ENCODE assay signal across 24 mouse cellular contexts in genomic region chr2:77918006-77918405, GRCm38 (mm10). TPM values are rescaled to one million over a fixed set of nuclear protein-coding genes. Genes with fewer than 3 reads are reported as not detected.
A peak's percentile ranks its signal among the peaks of the same experiment; 100 is the strongest.
DNase-seq lines count a peak whose midpoint lies in the region; ATAC-seq and TF ChIP-seq lines count a peak whose summit lies in the region.
"Had no signal": no experiment of that assay in that cellular context is flagged by ENCODE, and none has a peak within 500 bp of the region (broad histone marks: within the 10 kb centered on the region; RNA-seq: fewer than 3 reads in every experiment).

No protein-coding gene starts in this region.

- no peaks in the 10 kb centered on the region for H3K9me3 ChIP-seq in lung, postnatal 0 days (ENCODE audit: low read length)
- H3K9me3 ChIP-seq: embryonic facial prominence, embryonic 12.5 days; forebrain, embryonic 13.5 days; heart, embryonic 12.5 days; hindbrain, embryonic 12.5 days; limb, embryonic 10.5 days; liver, embryonic 15.5 days; midbrain, embryonic 13.5 days had no signal

- H3K9ac ChIP-seq in lung, postnatal 0 days (replicated peaks; ENCODE audit: low read depth), result no peak overlapping the region
- H3K9ac ChIP-seq: embryonic facial prominence, embryonic 12.5 days; forebrain, embryonic 13.5 days; heart, embryonic 12.5 days; hindbrain, embryonic 12.5 days; liver, embryonic 15.5 days; midbrain, embryonic 13.5 days had no signal

- DNase-seq in lung, postnatal 0 days (ENCODE audit: low spot score), result peak; percentile 17
- no peak for DNase-seq in lung, adult 18-20 months
- peak; percentile 42 for DNase-seq in cerebellum, adult 11 months
- DNase-seq in cerebellum, adult 9-10 months, result peak; percentile 77
- DNase-seq in B cell, adult 2 months, result no peak
- no peak for DNase-seq in right cerebral cortex, adult 2 months (ENCODE audit: low spot score in 2 of 2)
- DNase-seq: adrenal gland, postnatal 25 days; heart, postnatal 10 days; kidney, postnatal 4 days; liver; right cerebral cortex, postnatal 25 days; thymus, postnatal 14 days had no signal

- H3K4me2 ChIP-seq in lung, postnatal 0 days (replicated peaks; ENCODE audit: low read depth, low read length), result no peak overlapping the region
- H3K4me2 ChIP-seq: embryonic facial prominence, embryonic 12.5 days; forebrain, embryonic 13.5 days; heart, embryonic 12.5 days; hindbrain, embryonic 12.5 days; liver, embryonic 15.5 days; midbrain, embryonic 13.5 days had no signal

- H3K27ac ChIP-seq in lung, postnatal 0 days (ENCODE audit: low read length), result no peak overlapping the region
- H3K27ac ChIP-seq: embryonic facial prominence, embryonic 12.5 days; forebrain, embryonic 13.5 days; hindbrain, embryonic 12.5 days; left cerebral cortex, adult 2 months; limb, embryonic 10.5 days; liver, embryonic 15.5 days; midbrain, embryonic 13.5 days had no signal

- 87% methylated on average over 2 of the region's 2 CpGs for WGBS in lung, postnatal 0 days

- TF ChIP-seq EP300 in lung, postnatal 0 days (IDR thresholded peaks at IDR 0.05), result no peak

- no peaks in the 10 kb centered on the region for H3K27me3 ChIP-seq in lung, postnatal 0 days (replicated peaks; ENCODE audit: insufficient read depth, low read length)
- H3K27me3 ChIP-seq: embryonic facial prominence, embryonic 12.5 days; forebrain, embryonic 13.5 days; heart, embryonic 12.5 days; hindbrain, embryonic 12.5 days; liver, embryonic 15.5 days; midbrain, embryonic 13.5 days had no signal

- H3K4me1 ChIP-seq in lung, postnatal 0 days (ENCODE audit: insufficient read depth, low read depth, low read length), result no peaks in the 10 kb centered on the region
- H3K4me1 ChIP-seq: embryonic facial prominence, embryonic 12.5 days; forebrain, embryonic 13.5 days; heart, embryonic 12.5 days; hindbrain, embryonic 12.5 days; liver, embryonic 15.5 days; midbrain, embryonic 13.5 days had no signal

- H3K4me3 ChIP-seq in lung, postnatal 0 days (ENCODE audit: low read depth, low read length), result no peak overlapping the region
- H3K4me3 ChIP-seq: embryonic facial prominence, embryonic 12.5 days; forebrain, embryonic 13.5 days; heart, embryonic 12.5 days; hindbrain, embryonic 12.5 days; left cerebral cortex, adult 2 months; limb, embryonic 10.5 days; liver, embryonic 15.5 days; midbrain, embryonic 13.5 days had no signal

- no peak for TF ChIP-seq CTCF in lung, postnatal 0 days (IDR thresholded peaks at IDR 0.05)

- no peak for ATAC-seq in lung, postnatal 0 days
- peak; percentile 71 for ATAC-seq in granulocyte monocyte progenitor cell, adult 5-6 weeks (replicated peaks; ENCODE audit: poor library complexity, severe bottlenecking)
- no peak for ATAC-seq in erythroid progenitor cell, adult 5-6 weeks (replicated peaks; ENCODE audit: low FRiP score, poor library complexity, severe bottlenecking)
- ATAC-seq: CD4-positive, CD25-positive, alpha-beta regulatory T cell, adult 4 months; forebrain, embryonic 13.5 days; intestine, postnatal 0 days; midbrain, embryonic 13.5 days had no signal

- peaks cover 29% of the 10 kb centered on the region; the same call in 1 of the 2 replicates for H3K36me3 ChIP-seq in lung, postnatal 0 days (ENCODE audit: insufficient read depth, low read length)

RNA-seq across cellular contexts. Expression of gene Cwc22, which starts 28.2 kb away (rescaled TPM):
- 14.9 and 15.7 TPM in 2 replicates for polyA plus RNA-seq in lung, postnatal 0 days (2015; fragmentation: Nextera tagmentation; extraction: Ambion mirVana)
- 44.4 and 51.7 TPM in 2 replicates for total RNA-seq in granulocyte monocyte progenitor cell, adult 5-6 weeks (2014; fragmentation: Nextera tagmentation)
- total RNA-seq in granulocyte monocyte progenitor cell, adult 5-6 weeks (2017), result 118 and 119 TPM in 2 replicates
- total RNA-seq in erythroid progenitor cell, adult 5-6 weeks (2015; ENCODE audit: low replicate concordance), result 12.3 and 19.7 TPM in 2 replicates
- total RNA-seq in erythroid progenitor cell, adult 5-6 weeks (2017; ENCODE audit: low replicate concordance), result 36.7 and 40.2 TPM in 2 replicates

Comparison
In these comparisons a context has a peak if more than half of its experiments do, and no peak if none do; other contexts are left out.
1. DNase-seq: peak in lung, postnatal 0 days (single experiment), cerebellum, adult 11 months (single experiment) and cerebellum, adult 9-10 months (single experiment); none in lung, adult 18-20 months (0 of 2), B cell, adult 2 months (0 of 2) and right cerebral cortex, adult 2 months (0 of 2).